In genomic region chr17:46673850-46674529, GRCm38 (mm10) we compare ENCODE assay signal across 7 mouse cellular contexts. TPM values are rescaled to one million over a fixed set of nuclear protein-coding genes. Genes with fewer than 3 reads are reported as not detected.
DNase-seq lines count a peak whose midpoint lies in the region; ATAC-seq lines count a peak whose summit lies in the region.

Rrp36 (minus strand) TSS chr17:46674352.

- no peaks in the 10 kb centered on the region for H3K27me3 ChIP-seq in embryonic facial prominence, embryonic 12.5 days
- H3K27me3 ChIP-seq in limb, embryonic 11.5 days (ENCODE audit: control insufficient read depth, insufficient read depth, low read length) = no peaks in the 10 kb centered on the region
- H3K27me3 ChIP-seq in midbrain, embryonic 14.5 days (ENCODE audit: control insufficient read depth, insufficient read depth, low read length) = no peaks in the 10 kb centered on the region

- peak within 1 kb of the TSS; percentile 78 for H3K9ac ChIP-seq in embryonic facial prominence, embryonic 12.5 days
- peak within 1 kb of the TSS; percentile 80 for H3K9ac ChIP-seq in limb, embryonic 11.5 days (ENCODE audit: low read length)
- peak within 1 kb of the TSS; percentile 64 for H3K9ac ChIP-seq in midbrain, embryonic 14.5 days (replicated peaks; ENCODE audit: low read length)

- 1% methylated on average over 43 of the region's 43 CpGs for WGBS in embryonic facial prominence, embryonic 12.5 days
- WGBS in limb, embryonic 11.5 days = under 1% methylated on average over 43 of the region's 43 CpGs
- 1% methylated on average over 43 of the region's 43 CpGs for WGBS in midbrain, embryonic 14.5 days

- peak within 1 kb of the TSS; percentile 79 for H3K4me2 ChIP-seq in embryonic facial prominence, embryonic 12.5 days (replicated peaks)
- peak within 1 kb of the TSS; percentile 63 for H3K4me2 ChIP-seq in limb, embryonic 11.5 days (ENCODE audit: low read depth, severe bottlenecking)
- H3K4me2 ChIP-seq in midbrain, embryonic 14.5 days (ENCODE audit: low read length) = peak within 1 kb of the TSS; percentile 94

- ATAC-seq in embryonic facial prominence, embryonic 12.5 days (ENCODE audit: insufficient number of reproducible peaks, insufficient read depth, low FRiP score, low TSS enrichment) = peak; percentile 91
- ATAC-seq in limb, embryonic 11.5 days (ENCODE audit: insufficient number of reproducible peaks, low FRiP score, low TSS enrichment, low read depth) = peak; percentile 89
- peak; percentile 89 for ATAC-seq in midbrain, embryonic 14.5 days (ENCODE audit: low FRiP score, low TSS enrichment)

- H3K27ac ChIP-seq in embryonic facial prominence, embryonic 12.5 days = peak within 1 kb of the TSS; percentile 97
- H3K27ac ChIP-seq in limb, embryonic 11.5 days (replicated peaks; ENCODE audit: low read depth, low read length) = peak within 1 kb of the TSS; percentile 82
- peak within 1 kb of the TSS; percentile 67 for H3K27ac ChIP-seq in midbrain, embryonic 14.5 days (replicated peaks; ENCODE audit: low read depth, low read length)

- H3K4me3 ChIP-seq in embryonic facial prominence, embryonic 12.5 days = peak within 1 kb of the TSS; percentile 89
- H3K4me3 ChIP-seq in limb, embryonic 11.5 days (ENCODE audit: low read depth, low read length) = peak within 1 kb of the TSS; percentile 77
- peak within 1 kb of the TSS; percentile 79 for H3K4me3 ChIP-seq in midbrain, embryonic 14.5 days (replicated peaks; ENCODE audit: low read depth, low read length)

- peaks cover 26% of the 10 kb centered on the region for H3K4me1 ChIP-seq in embryonic facial prominence, embryonic 12.5 days
- H3K4me1 ChIP-seq in limb, embryonic 11.5 days (ENCODE audit: control insufficient read depth, insufficient read depth, low read length) = peaks cover 11% of the 10 kb centered on the region
- peaks cover 18% of the 10 kb centered on the region for H3K4me1 ChIP-seq in midbrain, embryonic 14.5 days (ENCODE audit: control insufficient read depth, insufficient read depth, low read length)

- no peaks in the 10 kb centered on the region for H3K9me3 ChIP-seq in embryonic facial prominence, embryonic 12.5 days
- H3K9me3 ChIP-seq in limb, embryonic 11.5 days (ENCODE audit: control insufficient read depth, low read length) = no peaks in the 10 kb centered on the region
- H3K9me3 ChIP-seq in midbrain, embryonic 14.5 days (ENCODE audit: control insufficient read depth, low read length) = no peaks in the 10 kb centered on the region

- peaks cover 60% of the 10 kb centered on the region for H3K36me3 ChIP-seq in embryonic facial prominence, embryonic 12.5 days
- H3K36me3 ChIP-seq in limb, embryonic 11.5 days (ENCODE audit: control insufficient read depth, insufficient read depth, low read length) = peaks cover 24% of the 10 kb centered on the region
- H3K36me3 ChIP-seq in midbrain, embryonic 14.5 days (ENCODE audit: control insufficient read depth, insufficient read depth, low read length) = peaks cover 57% of the 10 kb centered on the region

- peak; percentile 90 for DNase-seq in adrenal gland, postnatal 25 days
- peak; percentile 99 for DNase-seq in heart, adult 11 months
- DNase-seq in kidney, adult 18-20 months = peak; percentile 90
- peak; percentile 93 for DNase-seq in limb, embryonic 11.5 days (ENCODE audit: low spot score)
- DNase-seq in midbrain, embryonic 14.5 days = peak; percentile 95
- DNase-seq in spleen, adult 18-20 months = peak; percentile 75 to 82

RNA-seq across cellular contexts. Expression of gene Rrp36, which starts in this region (rescaled TPM):
- 26.8 and 33.4 TPM in 2 replicates for total RNA-seq in adrenal gland, postnatal 25 days (2021)
- polyA plus RNA-seq in embryonic facial prominence, embryonic 12.5 days (2016; fragmentation: Nextera tagmentation; extraction: Ambion mirVana) = 62.6 and 67.6 TPM in 2 replicates
- 59.8 and 61.3 TPM in 2 replicates for polyA plus RNA-seq in limb, embryonic 11.5 days (2014; fragmentation: Nextera tagmentation; extraction: Ambion mirVana)
- 35.3 and 40.5 TPM in 2 replicates for polyA plus RNA-seq in midbrain, embryonic 14.5 days (2014; fragmentation: Nextera tagmentation; extraction: Ambion mirVana)

Comparison
In these comparisons a context has a peak if more than half of its experiments do, and no peak if none do; other contexts are left out.
1. Peak in every context shown above with its lines: DNase-seq, ATAC-seq, H3K4me3 ChIP-seq and H3K27ac ChIP-seq.